Mouse (Mus musculus): ENCODE measurements at regions not wholly inside any gene's neighbourhood (a gene's known extent, or its start where the extent isn't known, plus 50 kb on each side); places are given as distances from the start of the nearest gene placed in this dataset.
A peak's percentile ranks its signal among the peaks of the same experiment; 100 is the strongest.

DNA sequence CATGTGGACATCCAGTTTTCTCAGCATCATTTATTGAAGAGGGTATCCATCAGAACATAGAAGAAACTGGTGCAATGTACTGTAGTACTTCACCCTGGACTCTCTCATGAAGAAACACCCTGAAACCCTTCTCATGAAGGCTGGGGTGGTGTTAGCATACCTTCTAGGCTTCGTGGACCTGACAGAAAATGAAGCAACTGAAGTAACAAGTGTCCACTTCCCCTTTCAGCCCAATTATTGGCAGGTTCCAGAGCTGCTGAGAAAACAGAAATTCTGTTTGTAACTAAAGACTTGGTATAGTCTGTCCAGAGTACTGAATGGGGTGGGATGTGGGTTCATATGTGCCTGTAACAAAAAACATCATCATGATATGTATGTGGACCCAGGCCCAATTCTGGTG is 231.4 kb upstream of the Fggy start:
- no peak for DNase-seq

DNA sequence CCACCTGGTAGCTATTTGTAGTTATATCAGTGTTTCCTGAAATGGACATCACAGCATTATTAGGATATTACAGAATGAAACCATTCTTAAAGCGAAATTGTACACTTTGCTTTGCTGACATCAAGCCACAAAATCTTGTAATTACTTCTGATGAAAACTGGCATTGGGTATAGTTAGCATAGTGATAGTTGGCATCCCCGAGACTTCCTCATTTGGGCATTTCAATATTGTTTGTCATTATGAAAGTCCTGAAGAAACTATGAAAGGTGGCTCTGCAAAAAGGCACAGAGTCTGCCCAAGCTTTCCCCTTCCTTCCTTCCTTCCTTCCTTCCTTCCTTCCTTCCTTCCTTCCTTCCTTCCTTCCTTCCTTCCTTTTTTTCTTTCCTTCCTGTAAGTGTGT is 217.5 kb upstream of the Fggy start:
- DNase-seq = no peak

DNA sequence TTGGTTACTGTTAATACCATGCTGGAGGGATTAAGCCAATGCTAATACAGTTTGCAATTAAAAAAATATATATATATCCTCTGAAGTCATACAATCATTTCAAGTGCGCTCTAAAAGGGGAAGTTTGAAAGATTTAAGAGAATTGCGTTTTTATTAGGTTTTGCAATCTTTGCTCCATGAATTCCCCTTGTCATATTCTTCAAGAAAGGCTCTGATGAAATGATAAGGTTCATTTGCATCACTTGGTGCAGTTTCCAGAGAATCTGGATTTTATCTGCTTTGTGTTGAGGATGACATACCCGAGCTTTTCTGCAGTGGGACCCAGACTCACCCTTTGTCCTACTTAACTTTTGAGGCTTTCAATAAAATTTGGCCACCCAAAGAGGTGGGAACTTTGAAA is 216.4 kb upstream of the Fggy start:
- no peak for DNase-seq

DNA sequence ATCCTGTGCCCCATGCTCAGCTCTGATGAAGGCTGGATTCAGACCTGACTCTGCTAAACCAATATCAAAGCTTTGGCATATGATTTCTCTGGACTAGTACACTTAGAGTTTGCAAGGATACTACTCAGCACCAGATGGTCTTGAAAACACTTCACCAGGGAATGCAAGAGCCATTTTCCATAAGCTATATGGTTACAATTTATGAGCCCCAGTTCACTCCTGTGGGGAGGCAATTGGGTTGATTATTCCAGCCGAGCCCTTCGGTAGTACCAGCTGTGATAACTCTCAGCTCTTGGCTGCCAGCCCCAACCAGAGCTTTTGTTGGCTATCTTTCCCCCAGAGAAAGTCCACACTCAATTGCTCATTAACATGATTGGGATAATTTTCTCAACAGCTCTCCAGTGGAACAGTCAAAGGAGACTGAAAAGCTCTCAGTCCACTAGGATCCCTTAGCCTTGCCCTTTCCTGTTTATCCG is 210.5 kb upstream of the Fggy start:
- DNase-seq = no peak

- no peak for DNase-seq
These were observed 209.9 kb upstream of the Fggy start for GRCm38 (mm10) chr4:95347436-95347835.

GRCm38 (mm10) chr4:95348405-95349123 is 208.7 kb upstream of the Fggy start:
- DNase-seq = no peak

DNA sequence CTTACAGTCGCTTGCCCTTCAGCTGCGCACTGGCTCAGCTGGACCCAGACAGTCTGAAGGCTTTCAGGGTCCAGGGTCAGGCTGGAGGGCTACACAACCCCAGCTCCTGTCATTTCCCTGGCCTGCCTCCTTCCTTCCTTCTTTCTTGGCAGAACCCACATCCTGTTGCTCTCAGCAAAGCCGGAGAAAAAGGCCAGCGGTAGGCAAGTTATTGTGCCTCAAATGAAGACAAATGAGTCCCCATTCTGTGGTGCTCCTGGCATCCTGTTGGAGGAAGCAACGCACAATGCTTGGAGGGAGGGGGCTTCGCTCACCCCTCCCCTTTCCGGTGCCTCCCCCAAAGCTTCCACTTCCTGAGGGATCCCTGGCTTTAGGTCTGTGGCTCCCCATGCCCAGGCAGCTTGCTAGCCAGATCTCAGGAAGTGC is 203.4 kb upstream of the Fggy start:
- peak; percentile 49 for DNase-seq

- DNase-seq = no peak
These were observed 198.6 kb upstream of the Fggy start for GRCm38 (mm10) chr4:95358674-95359073.

DNA sequence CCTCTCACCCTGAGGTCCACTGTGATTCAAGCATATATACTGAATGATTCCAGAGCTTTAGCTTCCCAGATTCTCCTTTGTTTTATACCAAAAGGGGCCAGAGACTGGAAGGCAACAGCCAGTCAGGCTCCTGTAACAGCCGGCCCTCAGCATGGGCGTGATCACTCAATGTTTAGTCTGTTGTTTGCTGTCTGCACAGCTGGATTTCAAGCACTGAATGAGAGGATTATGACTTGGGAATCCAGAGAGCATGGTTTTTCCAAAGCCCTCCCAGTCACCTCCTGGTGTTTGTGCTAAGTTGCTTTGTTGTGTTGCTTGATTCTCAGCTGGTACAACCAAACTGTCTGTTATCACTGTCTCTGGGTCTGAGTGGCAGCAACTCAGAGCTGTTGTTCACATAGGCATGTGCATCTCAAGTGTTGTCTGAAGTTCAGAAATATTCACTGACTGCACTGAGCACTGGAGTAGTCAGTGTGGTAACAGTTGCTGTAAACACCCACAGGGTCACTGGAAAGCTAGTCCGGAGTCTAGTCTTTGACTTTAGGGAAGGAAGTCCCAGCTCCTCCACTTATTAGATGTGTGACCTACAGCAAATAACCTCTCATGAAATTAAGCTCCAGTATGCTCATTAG is 196.9 kb upstream of the Fggy start:
- DNase-seq = no peak

GRCm38 (mm10) chr4:95364376-95365082 is 192.8 kb upstream of the Fggy start:
- no peak for DNase-seq

DNA sequence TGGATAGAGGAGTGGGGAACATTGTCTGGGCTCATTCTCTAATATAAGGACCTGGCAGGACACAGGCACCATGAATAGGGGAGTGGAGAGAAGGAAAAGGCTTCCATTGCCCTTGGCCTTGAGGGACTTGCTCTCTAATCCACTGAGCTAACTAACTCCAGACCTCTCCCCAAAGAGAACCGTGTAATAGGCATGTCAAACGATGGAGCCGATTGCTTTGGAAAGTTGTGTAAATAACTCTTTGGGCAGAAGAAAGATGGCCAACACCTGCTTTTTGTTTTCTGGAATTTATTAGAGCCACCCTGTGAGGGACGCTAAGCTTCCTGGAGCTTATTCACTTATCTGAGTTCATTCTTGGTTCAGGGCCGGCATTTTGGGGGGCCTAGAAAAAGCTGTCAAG is 180.9 kb upstream of the Fggy start:
- no peak for DNase-seq

DNA sequence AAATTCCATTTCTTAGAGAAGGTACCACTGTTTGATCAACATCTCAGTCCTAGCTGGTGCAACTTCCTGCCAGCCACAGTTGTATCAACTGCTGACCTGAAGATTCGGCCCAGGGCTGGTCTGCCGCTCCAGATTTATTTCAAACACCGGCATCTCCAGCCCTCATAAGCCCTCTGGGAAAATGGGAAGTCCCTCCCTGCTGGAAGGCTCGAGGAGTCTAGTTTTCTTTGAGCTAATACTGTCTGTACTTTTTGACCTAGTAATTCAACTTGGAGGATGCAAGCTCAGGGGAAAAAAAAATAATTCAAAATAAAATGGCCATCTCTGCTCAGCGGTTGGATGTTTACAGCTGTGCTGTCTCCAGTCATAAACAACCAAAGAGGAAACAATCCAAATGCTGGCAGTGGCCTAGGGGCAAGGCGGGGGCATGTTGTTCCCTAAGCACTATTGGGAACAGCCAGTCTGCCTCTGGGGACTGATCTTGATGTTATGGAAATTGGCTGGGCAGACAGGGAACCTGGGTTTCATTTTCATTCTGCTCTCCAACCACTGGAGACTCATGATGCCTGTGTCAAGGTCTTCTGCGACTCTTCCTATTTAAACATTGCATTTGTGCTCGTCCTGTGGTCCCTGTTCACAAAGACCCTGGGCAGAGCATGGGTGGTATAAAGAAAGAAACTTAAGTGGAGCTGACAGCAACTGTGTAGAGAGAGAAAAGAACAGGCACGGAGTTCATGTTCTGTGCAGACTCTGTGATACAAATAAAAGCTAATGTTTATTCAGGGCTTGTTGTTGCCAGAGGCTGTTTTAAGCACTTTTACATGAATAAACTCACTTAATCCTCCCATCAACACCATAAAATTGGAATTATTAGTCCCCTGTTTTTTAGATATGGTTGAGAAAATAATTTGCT is 179.8 kb upstream of the Fggy start:
- no peak for DNase-seq

- peak; percentile 48 for DNase-seq
These were observed 178.7 kb upstream of the Fggy start for GRCm38 (mm10) chr4:95378645-95379044.

DNA sequence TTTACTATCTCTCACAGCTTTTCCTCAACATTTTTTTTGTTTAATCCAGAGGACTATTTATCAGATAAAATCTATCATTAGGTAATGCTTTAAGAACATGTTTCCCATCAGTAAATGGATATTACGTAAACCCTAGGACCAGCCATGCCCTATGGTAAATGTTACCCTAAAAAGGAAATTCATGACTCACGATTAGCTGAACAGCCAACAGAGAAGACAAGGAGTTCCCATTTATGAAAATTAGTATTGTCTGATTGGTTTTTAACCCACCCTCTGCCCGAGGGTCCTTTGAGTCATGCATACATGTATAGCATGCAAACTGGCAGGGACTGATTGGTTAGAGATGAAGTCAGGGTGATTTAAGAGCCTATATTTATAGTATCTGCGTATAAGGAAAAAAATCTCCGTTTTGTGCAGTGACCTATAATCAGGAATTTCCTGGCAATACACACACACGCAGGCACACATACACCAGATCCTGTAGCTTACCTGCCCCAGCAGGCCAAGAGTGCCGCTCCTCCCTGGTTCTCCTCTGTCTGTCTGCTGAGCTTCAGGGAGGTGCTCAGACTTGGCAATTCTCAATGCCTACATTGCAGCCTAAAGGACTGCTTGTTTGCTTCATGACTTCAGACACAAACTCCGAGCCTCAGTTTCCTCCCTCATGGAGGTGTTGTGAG is 174.0 kb upstream of the Fggy start:
- no peak for DNase-seq

GRCm38 (mm10) chr4:95385552-95385951 is 171.8 kb upstream of the Fggy start:
- no peak for DNase-seq

DNA sequence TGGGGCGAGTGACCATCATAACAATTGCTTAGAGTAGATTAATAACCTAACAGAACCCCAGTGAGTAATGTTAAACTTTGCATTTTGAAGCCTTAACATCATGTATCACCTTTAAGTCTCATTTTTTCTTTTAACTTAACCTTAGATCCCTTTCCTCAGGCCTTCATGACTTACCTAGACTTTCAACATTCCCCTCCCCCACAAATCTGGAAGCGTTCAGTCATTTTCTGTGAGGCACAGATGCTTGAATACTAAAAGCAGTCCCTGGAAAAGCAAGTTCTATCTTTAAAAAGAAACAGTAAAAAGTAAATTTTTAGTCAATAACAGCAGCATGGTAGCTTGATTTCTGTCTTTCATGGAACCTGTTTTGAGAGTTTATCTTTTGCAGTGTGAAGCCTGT is 171.3 kb upstream of the Fggy start:
- DNase-seq = no peak

DNA sequence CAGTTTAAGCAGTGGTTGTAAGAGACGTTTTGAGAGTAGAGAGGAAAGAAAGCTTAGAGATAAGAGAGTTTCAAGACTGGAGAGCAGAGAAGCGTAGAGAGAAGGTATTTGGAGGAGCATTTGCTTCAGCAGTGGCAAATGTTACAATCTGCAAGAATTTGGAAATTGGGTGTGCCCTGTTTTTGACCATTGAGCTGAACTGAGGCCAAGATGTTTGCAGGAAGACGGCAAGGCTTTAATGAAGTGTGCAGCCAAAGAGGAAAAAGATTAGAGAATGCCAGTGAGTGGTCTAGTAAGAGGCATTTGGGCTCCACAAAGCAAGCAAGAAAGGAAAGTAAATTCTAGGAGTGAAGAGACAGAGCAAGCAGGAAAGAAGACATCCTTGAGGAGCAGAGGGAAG is 168.8 kb upstream of the Fggy start:
- no peak for DNase-seq

DNA sequence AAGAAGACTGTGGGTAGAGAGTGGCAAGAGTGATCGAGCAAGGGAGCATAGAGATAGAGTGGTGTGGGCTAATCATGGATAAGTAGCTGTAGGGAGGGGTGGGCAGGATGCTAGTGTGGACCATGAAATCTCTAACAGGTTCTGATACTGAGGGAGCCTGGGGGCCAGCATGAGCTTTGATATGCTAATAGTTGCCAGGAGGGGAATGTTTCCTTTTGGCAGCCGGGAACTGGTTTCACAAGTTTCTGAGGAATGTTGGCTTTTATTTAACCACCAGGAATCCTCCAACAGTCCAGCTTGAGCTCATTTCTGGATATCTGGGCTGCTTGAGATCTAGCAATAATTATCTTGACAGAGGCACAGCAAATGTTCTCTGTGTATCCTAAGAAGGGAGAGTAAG is 167.7 kb upstream of the Fggy start:
- no peak for DNase-seq

DNA sequence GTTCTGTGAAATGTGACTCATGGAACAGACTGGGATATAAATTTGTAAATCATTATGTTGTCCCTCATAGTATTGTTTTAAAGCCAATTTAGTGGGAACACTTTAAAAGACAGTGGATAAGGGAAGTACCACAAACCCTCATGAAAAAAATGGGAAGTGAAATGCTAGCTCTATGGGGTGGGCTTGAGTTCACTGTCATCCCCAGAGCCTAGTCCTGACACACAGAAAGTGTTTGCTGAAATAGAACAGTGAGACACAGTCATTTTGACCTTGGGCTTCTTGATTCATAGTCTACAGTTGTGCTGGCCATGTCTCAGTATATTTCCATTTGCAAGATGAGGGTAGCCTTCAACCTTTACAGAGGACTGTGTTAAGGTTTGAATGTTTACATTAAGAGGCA is 166.8 kb upstream of the Fggy start:
- DNase-seq = no peak

DNA sequence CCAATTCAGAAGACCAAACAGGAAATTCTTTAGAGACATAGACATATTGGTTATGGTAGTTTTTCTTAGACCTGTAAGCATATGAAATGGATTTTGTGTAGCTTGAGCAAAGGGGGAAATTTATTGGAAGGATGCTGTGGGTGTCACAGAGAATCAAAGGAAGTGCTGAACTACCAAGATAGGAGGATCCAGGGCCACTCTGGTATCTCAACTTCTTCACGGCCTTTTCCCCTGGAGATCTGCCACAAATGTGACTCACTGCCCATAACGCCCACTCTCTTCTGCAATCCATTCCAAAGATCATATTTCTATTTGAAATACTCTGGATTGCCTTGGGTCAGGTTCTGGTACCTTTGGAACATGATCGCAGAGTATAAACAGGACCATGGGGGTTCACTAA is 161.6 kb upstream of the Fggy start:
- DNase-seq = peak; percentile 47

DNA sequence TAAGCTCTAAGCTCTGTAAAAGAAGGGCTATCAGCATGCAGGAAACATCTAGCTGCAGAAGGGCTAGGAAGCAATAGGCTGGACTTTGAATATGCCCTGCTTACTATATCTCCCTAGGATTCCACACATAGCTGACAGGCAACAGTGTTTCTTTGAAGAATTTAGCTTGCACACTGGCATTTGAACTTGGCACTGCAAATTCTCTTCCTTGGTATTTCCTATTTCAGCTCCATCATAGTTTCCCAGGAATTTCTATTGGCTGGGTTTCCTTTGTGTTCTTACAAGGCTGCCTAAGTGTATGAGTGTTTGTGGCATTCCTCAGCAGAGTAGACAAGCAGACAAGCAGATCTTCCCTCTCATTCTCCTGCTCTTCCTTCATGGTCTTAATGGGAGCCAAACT is 159.0 kb upstream of the Fggy start:
- no peak for DNase-seq

- no peak for DNase-seq
These were observed 155.0 kb upstream of the Fggy start for GRCm38 (mm10) chr4:95402273-95402672.

All from adrenal gland, adult 8-10 months (tissue).